Mouse (Mus musculus) lung, postnatal 0 days (tissue): ENCODE data around the gene Gucd1.

ENCODE experiments used
- CTCF ChIP-seq: IDR thresholded peaks from 2 replicates; pipeline ENCODE4 v1.5.1; 2016; ENCODE audit warnings: antibody characterized with exemption, mild to moderate bottlenecking
- EP300 ChIP-seq: IDR thresholded peaks from 2 replicates; pipeline ENCODE4 v1.6.1; 2016; ENCODE audit warnings: antibody characterized with exemption, mild to moderate bottlenecking, control low read depth

GRCm38 (mm10) chr10:75338852-75339251, 178.9 kb downstream of the Gucd1 start:
- TF ChIP-seq CTCF (no peak), EP300 (no peak)
